Mouse (Mus musculus) liver, postnatal 0 days (tissue): Measurements from ENCODE around the gene Nav2.

ENCODE experiments used
- CTCF ChIP-seq: sonication (generic); IDR thresholded peaks from 2 replicates; pipeline ENCODE4 v1.5.1; 2016; ENCODE audit warnings: antibody characterized with exemption, low read depth
- EP300 ChIP-seq: IDR thresholded peaks from 2 replicates; pipeline ENCODE4 v1.6.1; 2016; ENCODE audit warnings: antibody characterized with exemption, low read depth, mild to moderate bottlenecking

GRCm38 (mm10) chr7:49390829-49391228 lies 482.3 kb downstream of the Nav2 start:
- TF ChIP-seq CTCF (no peak), EP300 (no peak)
